In genomic region chr17:92628816-92629614, GRCm38 (mm10) we compare ENCODE assay signal across 1 mouse cellular context.
A peak's percentile ranks its signal among the peaks of the same experiment; 100 is the strongest.
TF ChIP-seq lines count a peak whose summit lies in the region.

No protein-coding gene starts in this region.

TF ChIP-seq in MEL, 35 proteins besides CTCF, POLR2A, EP300 and RAD21 (continued from another document):
- TF ChIP-seq SIN3A (IDR thresholded peaks at IDR 0.05; ENCODE audit: low read length) (0 out of 2 replicates have a peak, but pooled peaks have one; percentile 43), KAT2A (conservative IDR thresholded peaks at IDR 0.05; ENCODE audit: low read depth, low read length) (no peak), MYB (IDR thresholded peaks at IDR 0.05; ENCODE audit: low read depth, low read length) (no peak; the same call in 1 of the 2 replicates), JUND (IDR thresholded peaks at IDR 0.05; ENCODE audit: low read depth, low read length) (no peak), E2F4 (IDR thresholded peaks at IDR 0.05; ENCODE audit: borderline replicate concordance, low read depth, low read length) (no peak)
